Mouse (Mus musculus): ENCODE measurements around the gene Gm20388.

GRCm38 (mm10) chr8:124007829-124008228 lies 4097.2 kb downstream of the Gm20388 start:
- TF ChIP-seq CTCF (IDR thresholded peaks at IDR 0.05; ENCODE audit: low read depth) = no peak
- TF ChIP-seq EP300 (IDR thresholded peaks at IDR 0.05; ENCODE audit: low read depth) = no peak

Data from liver, embryonic 14.5 days (tissue).